Mouse (Mus musculus) stomach, embryonic 15.5 days (tissue): Measurements from ENCODE around the gene Atox1. TPM values are rescaled to one million over a fixed set of nuclear protein-coding genes. Genes with fewer than 3 reads are reported as not detected.

Experiments
- ATAC-seq: fragments of 200-750 bp; cut with Nextera tagmentation; 2 replicates; pipeline ENCODE4 v1.8.0; 2017; ENCODE audit warnings: low read depth, moderate number of reproducible peaks, moderate TSS enrichment; ENCODE audit not compliant: insufficient read depth, low FRiP score
- H3K27ac ChIP-seq: fragments of 300-500 bp; sonication (generic); 2 replicates; pipeline ENCODE4 v1.5.1; 2015; ENCODE audit warnings: mild to moderate bottlenecking, inconsistent platforms
- H3K27me3 ChIP-seq: fragments of 300-500 bp; sonication (generic); replicated peaks from 2 replicates; pipeline ENCODE4 v1.6.1; 2015; ENCODE audit warnings: inconsistent platforms
- H3K36me3 ChIP-seq: fragments of 300-500 bp; sonication (generic); 2 replicates; pipeline ENCODE4 v1.6.1; 2015; ENCODE audit warnings: inconsistent platforms
- H3K4me1 ChIP-seq: fragments of 300-500 bp; sonication (generic); 2 replicates; pipeline ENCODE4 v1.6.1; 2015; ENCODE audit warnings: inconsistent platforms
- H3K4me2 ChIP-seq: fragments of 300-500 bp; sonication (generic); 2 replicates; pipeline ENCODE4 v1.6.1; 2015; ENCODE audit warnings: mild to moderate bottlenecking, inconsistent platforms
- H3K4me3 ChIP-seq: fragments of 300-500 bp; sonication (generic); replicated peaks from 2 replicates; pipeline ENCODE4 v1.5.1; 2015; ENCODE audit warnings: inconsistent platforms
- H3K9ac ChIP-seq: fragments of 300-500 bp; sonication (generic); 2 replicates; pipeline ENCODE4 v1.6.1; 2015; ENCODE audit warnings: inconsistent platforms
- H3K9me3 ChIP-seq: fragments of 300-500 bp; sonication (generic); 2 replicates; pipeline ENCODE4 v1.6.1; 2016; ENCODE audit warnings: inconsistent platforms
- WGBS: fragments of 180-500 bp; shearing (Covaris S2); methylation state at CpG from one replicate; pipeline ENCODE4 v1.1.7; 2015; 5-methylcytosine and 5-hydroxymethylcytosine counted together
- polyA plus RNA-seq: library from polyadenylated mRNA; unstranded; fragments of >200 nt; fragmentation: Nextera tagmentation; extraction: Ambion mirVana; gene quantifications from 2 replicates; pipeline ENCODE4 v1.2.1, GENCODE M21; 2015

The Atox1 gene
- polyA plus RNA-seq, 1 experiment from 2014 or later: 385 TPM

- peaks cover 17% of the 10 kb centered on the region for H3K4me1 ChIP-seq
- peak within 1 kb of the TSS; percentile 81 for H3K4me2 ChIP-seq
- ATAC-seq: peak; percentile 97
- H3K9me3 ChIP-seq: no peaks in the 10 kb centered on the region
- H3K27ac ChIP-seq: peak within 1 kb of the TSS; percentile 93
- H3K36me3 ChIP-seq: 0 out of 2 replicates have a peak, but pooled peaks cover under 1% of the 10 kb centered on the region
- H3K4me3 ChIP-seq: peak within 1 kb of the TSS; percentile 95
- peak within 1 kb of the TSS; percentile 95 for H3K9ac ChIP-seq
- WGBS: under 1% methylated on average over 57 of the region's 57 CpGs
- H3K27me3 ChIP-seq: no peaks in the 10 kb centered on the region
Measured at GRCm38 (mm10) chr11:55469048-55469843, 8.2 kb upstream of the Atox1 start, which contains the start of gene G3bp1. Gene G3bp1 (plus strand): TSS chr11:55469685.

GRCm38 (mm10) chr11:55468611-55469047 is 7.6 kb upstream of the Atox1 start:
- peak overlapping the region; percentile 93 for H3K27ac ChIP-seq
- no peak for ATAC-seq
- H3K4me3 ChIP-seq: peak overlapping the region; percentile 44
- peak overlapping the region; percentile 68 for H3K4me2 ChIP-seq
- H3K9me3 ChIP-seq: no peaks in the 10 kb centered on the region
- WGBS: 3% methylated on average over 17 of the region's 17 CpGs
- H3K27me3 ChIP-seq: no peaks in the 10 kb centered on the region
- H3K36me3 ChIP-seq: no peaks in the 10 kb centered on the region
- peak overlapping the region; percentile 21; the same call in 1 of the 2 replicates for H3K9ac ChIP-seq
- H3K4me1 ChIP-seq: peaks cover 17% of the 10 kb centered on the region

GRCm38 (mm10) chr11:55468012-55468411 is 7.0 kb upstream of the Atox1 start:
- peak overlapping the region; percentile 44; the same call in 1 of the 2 replicates for H3K4me3 ChIP-seq
- peaks cover 12% of the 10 kb centered on the region for H3K4me1 ChIP-seq
- no peak for ATAC-seq
- peak overlapping the region; percentile 93; the same call in 1 of the 2 replicates for H3K27ac ChIP-seq
- H3K9ac ChIP-seq: no peak overlapping the region
- H3K4me2 ChIP-seq: peak overlapping the region; percentile 68
- WGBS: 76% methylated on average over 10 of the region's 10 CpGs
- H3K36me3 ChIP-seq: no peaks in the 10 kb centered on the region
- H3K27me3 ChIP-seq: no peaks in the 10 kb centered on the region
- no peaks in the 10 kb centered on the region for H3K9me3 ChIP-seq

GRCm38 (mm10) chr11:55465177-55465576 is 4.1 kb upstream of the Atox1 start:
- H3K4me1 ChIP-seq: peaks cover 5% of the 10 kb centered on the region; the same call in 1 of the 2 replicates
- H3K27me3 ChIP-seq: no peaks in the 10 kb centered on the region
- no peak overlapping the region for H3K4me3 ChIP-seq
- no peaks in the 10 kb centered on the region for H3K36me3 ChIP-seq
- H3K4me2 ChIP-seq: no peak overlapping the region
- WGBS: 75% methylated on average over 3 of the region's 3 CpGs
- H3K9ac ChIP-seq: no peak overlapping the region
- ATAC-seq: no peak
- H3K9me3 ChIP-seq: no peaks in the 10 kb centered on the region
- H3K27ac ChIP-seq: peak overlapping the region; percentile 35; the same call in 1 of the 2 replicates

GRCm38 (mm10) chr11:55464707-55465106 is 3.7 kb upstream of the Atox1 start:
- Histone ChIP-seq H3K36me3 (no peaks in the 10 kb centered on the region), H3K4me3 (no peak overlapping the region), H3K27ac (peak overlapping the region; percentile 35; the same call in 1 of the 2 replicates), H3K4me1 (peaks cover 10% of the 10 kb centered on the region), H3K4me2 (no peak overlapping the region), H3K9me3 (no peaks in the 10 kb centered on the region), H3K9ac (no peak overlapping the region), H3K27me3 (no peaks in the 10 kb centered on the region)
- 80% methylated on average over 10 of the region's 10 CpGs for WGBS
- no peak for ATAC-seq

GRCm38 (mm10) chr11:55462149-55462548 is 1.1 kb upstream of the Atox1 start:
- Histone ChIP-seq H3K9me3 (no peaks in the 10 kb centered on the region), H3K27me3 (no peaks in the 10 kb centered on the region), H3K4me2 (no peak overlapping the region), H3K4me3 (no peak overlapping the region), H3K36me3 (no peaks in the 10 kb centered on the region), H3K4me1 (peaks cover 13% of the 10 kb centered on the region), H3K9ac (no peak overlapping the region), H3K27ac (no peak overlapping the region)
- WGBS: 95% methylated on average over 9 of the region's 9 CpGs
- no peak for ATAC-seq

GRCm38 (mm10) chr11:55460559-55461018 is 450 bp downstream of the Atox1 start:
- ATAC-seq: peak; percentile 6; the same call in 1 of the 2 replicates
- H3K4me2 ChIP-seq: peak overlapping the region; percentile 77
- no peaks in the 10 kb centered on the region for H3K36me3 ChIP-seq
- peak overlapping the region; percentile 65 for H3K27ac ChIP-seq
- H3K4me1 ChIP-seq: peaks cover 13% of the 10 kb centered on the region
- H3K27me3 ChIP-seq: no peaks in the 10 kb centered on the region
- WGBS: 1% methylated on average over 17 of the region's 17 CpGs
- H3K9ac ChIP-seq: peak overlapping the region; percentile 57
- H3K9me3 ChIP-seq: no peaks in the 10 kb centered on the region
- H3K4me3 ChIP-seq: peak overlapping the region; percentile 66

GRCm38 (mm10) chr11:55459850-55460558 is 1.0 kb downstream of the Atox1 start:
- H3K4me1 ChIP-seq: peaks cover 13% of the 10 kb centered on the region
- ATAC-seq: no peak
- WGBS: 26% methylated on average over 3 of the region's 3 CpGs
- H3K4me2 ChIP-seq: peak overlapping the region; percentile 77
- peak overlapping the region; percentile 66 for H3K4me3 ChIP-seq
- H3K36me3 ChIP-seq: no peaks in the 10 kb centered on the region
- peak overlapping the region; percentile 57; the same call in 1 of the 2 replicates for H3K9ac ChIP-seq
- no peaks in the 10 kb centered on the region for H3K9me3 ChIP-seq
- H3K27ac ChIP-seq: peak overlapping the region; percentile 65
- no peaks in the 10 kb centered on the region for H3K27me3 ChIP-seq

- 0 out of 2 replicates have a peak, but pooled peaks cover 3% of the 10 kb centered on the region for H3K36me3 ChIP-seq
- no peak overlapping the region for H3K4me2 ChIP-seq
- no peaks in the 10 kb centered on the region for H3K9me3 ChIP-seq
- WGBS: 44% methylated on average over 4 of the region's 4 CpGs
- no peaks in the 10 kb centered on the region for H3K27me3 ChIP-seq
- H3K27ac ChIP-seq: no peak overlapping the region
- H3K4me3 ChIP-seq: no peak overlapping the region
- ATAC-seq: no peak
- H3K4me1 ChIP-seq: peaks cover 13% of the 10 kb centered on the region
- no peak overlapping the region for H3K9ac ChIP-seq
Measured at GRCm38 (mm10) chr11:55458501-55458900, 2.5 kb downstream of the Atox1 start.

- Histone ChIP-seq H3K36me3 (peaks cover 12% of the 10 kb centered on the region; the same call in 1 of the 2 replicates), H3K4me3 (no peak overlapping the region), H3K4me1 (peaks cover 11% of the 10 kb centered on the region), H3K4me2 (no peak overlapping the region), H3K27ac (no peak overlapping the region), H3K27me3 (no peaks in the 10 kb centered on the region), H3K9ac (no peak overlapping the region), H3K9me3 (no peaks in the 10 kb centered on the region)
- ATAC-seq: peak; percentile 37; the same call in 1 of the 2 replicates
- 55% methylated on average over 2 of the region's 2 CpGs for WGBS
Measured at GRCm38 (mm10) chr11:55455166-55455565, 5.9 kb downstream of the Atox1 start.

- Histone ChIP-seq H3K4me1 (no peaks in the 10 kb centered on the region), H3K4me3 (no peak overlapping the region), H3K36me3 (peaks cover 21% of the 10 kb centered on the region; the same call in 1 of the 2 replicates), H3K9ac (no peak overlapping the region), H3K27me3 (no peaks in the 10 kb centered on the region), H3K27ac (no peak overlapping the region), H3K9me3 (no peaks in the 10 kb centered on the region), H3K4me2 (no peak overlapping the region)
- ATAC-seq: no peak
- 82% methylated on average over 4 of the region's 4 CpGs for WGBS
Measured at GRCm38 (mm10) chr11:55453640-55454039, 7.4 kb downstream of the Atox1 start.
